Mouse (Mus musculus) myocyte (in vitro differentiated cells): ENCODE data around the gene Faf1.

Experiments used
- CEBPB ChIP-seq: IDR thresholded peaks from 2 replicates; pipeline ENCODE4 v1.6.1; 2011; ENCODE audit warnings: mild to moderate bottlenecking, moderate library complexity; ENCODE audit not compliant: poor library complexity, insufficient read depth, severe bottlenecking
- E2F4 ChIP-seq: IDR thresholded peaks from one replicate; pipeline ENCODE4 v1.6.1; 2011; ENCODE audit warnings: mild to moderate bottlenecking, control low read depth, moderate library complexity; ENCODE audit not compliant: insufficient read depth
- MYOD1 ChIP-seq, 3 experiments: IDR thresholded peaks; one replicate each; pipeline ENCODE4 v1.6.1; 2011; ENCODE audit warnings: control low read depth in 2 of 3, low read depth in 2 of 3, mild to moderate bottlenecking in 2 of 3, moderate library complexity in 1 of 3; ENCODE audit not compliant: insufficient read length in 2 of 3, control insufficient read depth in 1 of 3
- POLR2A ChIP-seq: IDR thresholded peaks from one replicate; pipeline ENCODE4 v1.6.1; 2011; ENCODE audit warnings: low read depth, mild to moderate bottlenecking, control low read depth, moderate library complexity; ENCODE audit not compliant: insufficient read length
- POLR2AphosphoS2 ChIP-seq: IDR thresholded peaks from one replicate; pipeline ENCODE4 v1.6.1; 2011; ENCODE audit warnings: low read depth, control low read depth; ENCODE audit not compliant: insufficient read length
- USF1 ChIP-seq: IDR thresholded peaks from one replicate; pipeline ENCODE4 v1.6.1; 2011; ENCODE audit warnings: low read depth, mild to moderate bottlenecking, control low read depth, moderate library complexity

DNA sequence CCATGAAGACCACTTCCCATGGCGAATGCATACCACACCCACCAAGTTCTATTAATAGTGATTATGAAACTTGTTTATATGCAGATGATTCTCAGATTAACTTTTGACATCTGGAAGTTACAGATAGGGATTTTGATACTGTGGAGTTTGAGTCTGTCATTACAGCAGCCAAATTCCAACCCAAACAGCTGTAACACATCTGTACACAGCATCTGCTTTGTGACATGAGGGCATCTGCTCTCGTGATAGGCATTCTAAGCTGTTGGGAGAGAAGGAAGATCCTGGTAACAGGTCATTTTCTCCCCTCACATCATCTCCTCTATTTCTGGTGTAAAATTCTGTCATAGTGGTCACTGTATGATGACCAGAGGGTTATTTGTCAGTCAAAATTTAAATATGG, 46.2 kb upstream of the Faf1 start:
- no peak for TF ChIP-seq POLR2A
- no peak for TF ChIP-seq MYOD1 (IDR thresholded peaks at IDR 0.05; ENCODE audit: control insufficient read depth in 1 of 3, insufficient read length in 2 of 3, low read depth in 2 of 3)
- TF ChIP-seq POLR2AphosphoS2, result no peak
- TF ChIP-seq USF1, result no peak
- TF ChIP-seq E2F4, result no peak
- no peak for TF ChIP-seq CEBPB
